Mouse (Mus musculus) liver, embryonic 13.5 days (tissue): ENCODE measurements around the gene Pigm. TPM values are rescaled to one million over a fixed set of nuclear protein-coding genes. Genes with fewer than 3 reads are reported as not detected.

Source experiments
- ATAC-seq: fragments of 200-750 bp; cut with Nextera tagmentation; 2 replicates; pipeline ENCODE4 v1.8.0; 2017; ENCODE audit warnings: low read depth, mild to moderate bottlenecking, moderate number of reproducible peaks, moderate library complexity
- DNase-seq: peaks from one replicate; pipeline ENCODE4 v3.0.0; 2022
- H3K27ac ChIP-seq: fragments of 300-500 bp; sonication (generic); 2 replicates; pipeline ENCODE4 v1.5.1; 2015; ENCODE audit warnings: moderate library complexity, mild to moderate bottlenecking, inconsistent platforms
- H3K27me3 ChIP-seq: fragments of 300-500 bp; sonication (generic); 2 replicates; pipeline ENCODE4 v1.6.1; 2015; ENCODE audit warnings: mild to moderate bottlenecking, inconsistent platforms
- H3K36me3 ChIP-seq: fragments of 300-500 bp; sonication (generic); 2 replicates; pipeline ENCODE4 v1.6.1; 2015; ENCODE audit warnings: mild to moderate bottlenecking, inconsistent platforms
- H3K4me1 ChIP-seq: fragments of 300-500 bp; sonication (generic); replicated peaks from 2 replicates; pipeline ENCODE4 v1.6.1; 2015; ENCODE audit warnings: inconsistent platforms
- H3K4me2 ChIP-seq: fragments of 300-500 bp; sonication (generic); 2 replicates; pipeline ENCODE4 v1.6.1; 2015; ENCODE audit warnings: inconsistent platforms, mild to moderate bottlenecking, moderate library complexity
- H3K4me3 ChIP-seq: fragments of 300-500 bp; sonication (generic); replicated peaks from 2 replicates; pipeline ENCODE4 v1.5.1; 2015; ENCODE audit warnings: mild to moderate bottlenecking, inconsistent platforms
- H3K9ac ChIP-seq: fragments of 300-500 bp; sonication (generic); 2 replicates; pipeline ENCODE4 v1.6.1; 2015; ENCODE audit warnings: mild to moderate bottlenecking, inconsistent platforms
- H3K9me3 ChIP-seq: fragments of 300-500 bp; sonication (generic); replicated peaks from 2 replicates; pipeline ENCODE4 v1.6.1; 2016; ENCODE audit warnings: inconsistent platforms
- WGBS: fragments of 180-500 bp; shearing (Covaris S2); methylation state at CpG from one replicate; pipeline ENCODE4 v1.1.7; 2015; ENCODE audit not compliant: insufficient replicate concordance; 5-methylcytosine and 5-hydroxymethylcytosine counted together
- polyA plus RNA-seq: library from polyadenylated mRNA; unstranded; fragments of >200 nt; fragmentation: Nextera tagmentation; extraction: Ambion mirVana; gene quantifications from 2 replicates; pipeline ENCODE4 v1.2.1, GENCODE M21; 2015

Pigm gene
- polyA plus RNA-seq, 1 experiment from 2014 or later: 2.4 TPM

DNA sequence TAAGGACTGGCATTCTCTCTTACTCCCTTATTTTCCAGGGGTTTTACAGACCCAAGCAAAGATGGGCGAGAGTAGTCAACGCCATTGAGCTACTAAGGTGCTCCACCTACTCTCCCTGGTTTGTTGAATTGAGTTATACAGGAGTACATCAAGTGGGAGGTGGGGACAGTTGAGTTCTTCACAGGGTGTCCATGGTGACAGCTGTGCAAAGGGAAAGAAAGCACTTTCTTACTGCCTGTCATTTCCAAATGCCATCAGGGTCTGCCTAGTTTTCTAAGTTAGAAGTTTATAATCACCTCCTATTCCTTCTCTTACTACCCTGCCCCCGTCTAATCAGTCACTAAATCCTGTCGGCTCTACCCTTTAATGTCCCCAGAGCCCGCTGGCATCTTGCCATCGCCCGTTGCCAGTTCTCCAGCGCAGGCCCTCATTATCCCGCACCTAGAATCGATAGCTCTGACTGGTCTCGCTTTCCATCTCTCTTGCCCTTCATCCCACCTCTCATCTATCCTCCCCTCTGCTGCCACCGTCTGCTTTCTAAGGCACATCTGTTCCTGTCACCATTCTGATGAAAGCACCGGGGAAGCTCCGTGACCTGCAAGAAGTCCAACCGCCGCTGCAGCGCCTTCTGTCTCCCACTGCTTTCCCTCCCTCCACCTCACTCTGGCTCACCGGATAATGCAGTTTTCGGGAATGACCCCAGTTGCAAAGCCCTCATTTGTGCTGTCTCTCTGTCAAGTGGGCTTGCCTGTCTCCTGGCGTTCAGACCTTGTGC is 15.6 kb downstream of the Pigm start:
- Histone ChIP-seq H3K4me2 (0 out of 2 replicates have a peak overlapping the region, but pooled peaks have one; percentile 14), H3K4me1 (no peaks in the 10 kb centered on the region), H3K36me3 (no peaks in the 10 kb centered on the region), H3K27me3 (peaks cover 18% of the 10 kb centered on the region; the same call in 1 of the 2 replicates), H3K27ac (no peak overlapping the region), H3K9ac (no peak overlapping the region), H3K9me3 (no peaks in the 10 kb centered on the region), H3K4me3 (no peak overlapping the region)
- no peak for ATAC-seq
- no peak for DNase-seq
- 44% methylated on average over 20 of the region's 20 CpGs for WGBS

DNA sequence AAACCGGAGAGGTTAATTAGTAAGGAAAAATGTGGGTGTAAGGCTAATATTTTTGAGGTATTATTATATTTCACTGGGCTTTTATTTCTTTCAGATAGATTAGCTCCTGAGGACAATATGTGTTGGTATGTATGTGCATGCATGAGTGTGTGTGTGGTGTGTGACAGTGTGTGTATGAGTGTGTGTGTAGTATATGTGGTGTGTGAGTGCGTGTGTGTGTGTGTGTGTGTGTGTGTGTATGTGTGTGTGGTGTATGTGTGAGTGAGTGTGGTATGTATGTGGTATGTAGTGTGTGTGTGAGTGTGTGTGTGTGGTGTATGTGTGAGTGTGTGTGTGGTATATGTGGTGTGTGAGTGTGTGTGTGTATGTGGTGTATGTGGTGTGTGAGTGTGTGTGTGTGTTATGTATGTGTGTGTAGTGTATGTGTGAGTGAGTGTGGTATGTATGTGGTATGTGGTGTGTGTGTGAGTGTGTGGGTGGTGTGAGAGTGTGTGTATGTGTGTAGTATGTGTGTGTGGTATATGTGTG is 16.4 kb downstream of the Pigm start:
- no peak for ATAC-seq
- no peak for DNase-seq
- 73% methylated on average over 2 of the region's 2 CpGs for WGBS

DNA sequence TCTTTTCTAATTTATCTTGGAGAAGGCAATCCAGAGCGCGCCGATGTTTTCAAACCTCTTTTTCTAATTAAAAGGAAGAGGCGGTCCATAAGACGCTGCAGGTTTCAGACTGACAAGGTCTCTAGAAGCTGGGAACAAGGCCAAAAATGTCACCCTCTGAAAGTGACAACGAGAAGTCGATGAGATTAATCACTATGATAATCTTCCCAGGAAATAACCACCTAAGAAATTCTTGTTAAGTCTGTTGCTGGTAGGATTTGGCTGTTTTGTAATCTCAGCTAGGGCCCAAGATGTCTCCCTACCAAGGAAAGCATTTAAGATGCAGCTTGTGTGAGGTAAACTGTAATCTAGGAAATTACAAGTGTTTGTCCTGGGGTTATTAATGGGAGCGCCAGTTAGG is 17.4 kb downstream of the Pigm start:
- WGBS: 61% methylated on average over 8 of the region's 8 CpGs
- peaks cover 18% of the 10 kb centered on the region; the same call in 1 of the 2 replicates for H3K27me3 ChIP-seq

More for the DNA sequence above, 16.4 kb downstream of the Pigm start:
- Histone ChIP-seq H3K27ac (no peak overlapping the region), H3K9me3 (no peaks in the 10 kb centered on the region), H3K4me1 (no peaks in the 10 kb centered on the region), H3K4me2 (no peak overlapping the region), H3K36me3 (no peaks in the 10 kb centered on the region), H3K27me3 (peaks cover 18% of the 10 kb centered on the region; the same call in 1 of the 2 replicates), H3K4me3 (no peak overlapping the region), H3K9ac (no peak overlapping the region)

DNA sequence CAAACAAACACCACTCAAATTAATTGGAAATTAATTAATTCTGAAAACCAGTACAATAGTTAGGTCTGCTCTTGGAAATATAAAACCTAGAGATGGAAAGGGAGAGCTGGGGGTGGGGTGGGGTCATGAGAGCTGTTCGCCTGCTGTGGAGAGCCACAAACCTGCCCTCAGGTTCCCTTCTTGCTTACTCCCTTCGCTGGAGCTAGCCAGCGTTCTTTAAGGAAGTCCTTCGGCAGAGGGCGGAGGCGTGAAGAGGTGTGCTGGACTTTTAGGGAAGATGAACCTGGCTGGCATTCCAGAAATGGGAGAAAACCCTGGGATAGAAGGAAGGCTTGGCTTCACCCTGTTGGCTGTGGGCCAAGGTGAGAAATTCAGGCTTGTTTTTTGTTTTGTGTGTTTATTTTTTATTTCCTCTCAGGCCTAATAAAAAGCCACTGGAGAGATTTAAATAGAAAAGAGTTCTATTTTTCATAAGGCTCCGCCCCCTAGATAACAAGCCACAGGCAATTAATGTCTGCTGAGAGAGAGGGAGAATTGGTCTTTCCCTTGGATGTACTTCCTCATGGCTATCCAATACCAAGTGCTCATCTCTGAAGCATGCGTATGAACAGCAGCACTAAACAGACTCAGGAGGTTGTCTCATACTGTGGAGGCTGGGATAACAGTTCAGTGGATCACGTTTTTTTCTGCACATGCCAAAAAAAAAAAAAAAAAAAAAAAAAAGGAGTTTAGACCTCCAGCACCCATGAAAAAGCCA is 20.8 kb downstream of the Pigm start:
- ATAC-seq: no peak
- 39% methylated on average over 9 of the region's 9 CpGs for WGBS
- DNase-seq: no peak

More for the DNA sequence above, 17.4 kb downstream of the Pigm start:
- Histone ChIP-seq H3K4me3 (no peak overlapping the region), H3K36me3 (no peaks in the 10 kb centered on the region), H3K27ac (no peak overlapping the region), H3K4me1 (no peaks in the 10 kb centered on the region), H3K9me3 (no peaks in the 10 kb centered on the region), H3K4me2 (no peak overlapping the region), H3K9ac (no peak overlapping the region)
- DNase-seq: no peak
- no peak for ATAC-seq

DNA sequence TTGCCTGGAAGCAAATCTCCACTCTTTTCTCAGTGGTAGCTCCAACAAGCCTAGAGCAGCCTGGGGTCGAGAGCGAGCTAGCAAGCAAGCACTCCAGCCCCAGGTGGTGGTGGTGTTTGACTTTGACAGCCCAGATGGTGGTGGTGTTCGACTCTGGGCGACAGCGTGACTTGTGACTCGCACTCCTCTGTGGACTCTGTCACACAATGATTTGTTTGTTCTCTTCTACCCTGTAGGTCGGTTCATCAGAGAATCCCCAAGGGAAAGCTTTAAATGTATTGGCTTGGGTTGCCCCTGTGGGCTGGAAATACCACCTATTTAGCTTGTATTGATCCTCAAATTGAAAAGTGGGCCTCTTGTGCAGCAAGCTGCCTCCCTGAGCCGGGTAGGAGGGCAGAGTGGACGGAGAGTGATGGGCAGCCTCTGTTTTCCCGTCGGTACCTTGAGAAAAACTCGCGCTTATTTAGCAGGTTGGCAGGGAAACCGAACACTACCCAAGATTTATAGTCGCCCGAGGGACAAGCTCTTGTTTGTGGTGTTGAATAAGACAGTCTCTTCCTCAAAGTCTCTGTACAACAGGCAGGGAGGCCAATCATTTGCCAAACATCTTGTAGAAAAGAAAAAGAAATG is 29.8 kb downstream of the Pigm start:
- Histone ChIP-seq H3K4me1 (no peaks in the 10 kb centered on the region), H3K9me3 (no peaks in the 10 kb centered on the region), H3K9ac (no peak overlapping the region), H3K27me3 (no peaks in the 10 kb centered on the region), H3K4me2 (no peak overlapping the region), H3K4me3 (no peak overlapping the region), H3K27ac (no peak overlapping the region), H3K36me3 (no peaks in the 10 kb centered on the region)
- ATAC-seq (no peak), DNase-seq (no peak)
- WGBS: 46% methylated on average over 16 of the region's 16 CpGs

More for the DNA sequence above, 20.8 kb downstream of the Pigm start:
- H3K27me3 ChIP-seq: peaks cover 8% of the 10 kb centered on the region; the same call in 1 of the 2 replicates
- H3K4me3 ChIP-seq: no peak overlapping the region
- no peaks in the 10 kb centered on the region for H3K9me3 ChIP-seq
- H3K4me2 ChIP-seq: no peak overlapping the region
- H3K27ac ChIP-seq: no peak overlapping the region
- no peaks in the 10 kb centered on the region for H3K4me1 ChIP-seq
- no peak overlapping the region for H3K9ac ChIP-seq
- H3K36me3 ChIP-seq: no peaks in the 10 kb centered on the region

DNA sequence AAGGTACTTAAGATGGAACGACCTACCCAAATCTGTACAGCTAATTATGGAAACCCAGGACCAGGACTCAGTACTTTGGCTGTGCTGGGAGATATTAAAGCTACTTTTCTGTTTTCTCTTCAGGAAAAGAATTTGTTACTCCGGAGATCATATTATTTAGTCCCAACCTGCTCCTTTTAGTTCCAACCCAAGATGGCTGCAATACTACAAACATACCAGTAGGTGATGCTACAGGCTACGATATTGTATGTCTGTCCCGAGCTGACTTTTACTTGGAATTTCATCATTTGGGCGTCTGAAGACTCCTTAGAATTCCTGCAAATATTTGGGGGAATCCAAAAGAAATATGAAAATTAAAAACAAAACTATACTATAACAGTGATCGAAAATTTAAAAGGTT is 32.6 kb downstream of the Pigm start:
- Histone ChIP-seq H3K4me3 (no peak overlapping the region), H3K27me3 (no peaks in the 10 kb centered on the region), H3K27ac (no peak overlapping the region), H3K4me2 (no peak overlapping the region), H3K4me1 (no peaks in the 10 kb centered on the region), H3K9ac (no peak overlapping the region), H3K9me3 (no peaks in the 10 kb centered on the region), H3K36me3 (no peaks in the 10 kb centered on the region)
- 7% methylated on average over 6 of the region's 6 CpGs for WGBS
- DNase-seq (no peak), ATAC-seq (no peak)

DNA sequence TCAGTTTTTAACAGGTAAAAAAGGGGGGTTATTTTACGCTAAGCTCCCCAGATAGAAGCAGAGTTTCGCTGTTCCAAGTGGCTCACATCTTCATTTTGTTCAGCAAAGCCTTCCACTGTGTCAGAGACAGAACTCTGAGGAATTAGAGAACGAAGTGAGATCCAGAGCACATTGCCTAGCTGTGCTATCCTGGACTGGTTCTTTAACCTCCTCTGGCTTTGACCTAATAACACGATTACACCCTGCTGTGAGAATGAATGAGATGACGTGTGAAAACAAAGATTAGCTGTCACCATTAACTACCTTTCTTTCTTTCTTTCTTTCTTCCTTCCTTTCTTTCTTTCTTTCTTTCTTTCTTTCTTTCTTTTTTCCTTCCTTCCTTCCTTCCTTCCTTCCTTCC is 33.1 kb downstream of the Pigm start:
- DNase-seq (no peak), ATAC-seq (no peak)
- H3K4me1 ChIP-seq: no peaks in the 10 kb centered on the region

DNA sequence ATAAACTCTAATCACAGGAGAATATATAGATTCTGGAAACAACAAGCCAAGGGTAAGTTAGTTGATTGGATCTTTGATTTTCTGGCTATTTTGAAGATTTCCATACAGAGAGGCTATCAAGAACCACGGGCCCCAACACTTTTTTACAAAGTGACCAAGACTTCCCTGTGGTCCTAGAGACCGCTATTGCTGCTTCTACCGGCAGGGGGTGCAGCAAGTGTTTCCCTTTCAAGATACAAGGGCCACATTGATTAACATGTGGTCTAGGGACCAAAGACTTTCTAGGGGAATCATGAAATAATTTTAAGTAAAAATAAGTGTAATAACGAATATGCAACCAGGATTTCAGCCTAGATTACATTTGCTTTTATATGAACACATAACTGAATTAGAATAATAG is 34.5 kb downstream of the Pigm start:
- no peak for ATAC-seq
- no peak for DNase-seq

More for the DNA sequence above, 33.1 kb downstream of the Pigm start:
- Histone ChIP-seq H3K9ac (no peak overlapping the region), H3K9me3 (no peaks in the 10 kb centered on the region), H3K4me3 (no peak overlapping the region), H3K27ac (no peak overlapping the region), H3K27me3 (no peaks in the 10 kb centered on the region), H3K4me2 (no peak overlapping the region), H3K36me3 (no peaks in the 10 kb centered on the region)
- WGBS: 9% methylated on average over 5 of the region's 5 CpGs

DNA sequence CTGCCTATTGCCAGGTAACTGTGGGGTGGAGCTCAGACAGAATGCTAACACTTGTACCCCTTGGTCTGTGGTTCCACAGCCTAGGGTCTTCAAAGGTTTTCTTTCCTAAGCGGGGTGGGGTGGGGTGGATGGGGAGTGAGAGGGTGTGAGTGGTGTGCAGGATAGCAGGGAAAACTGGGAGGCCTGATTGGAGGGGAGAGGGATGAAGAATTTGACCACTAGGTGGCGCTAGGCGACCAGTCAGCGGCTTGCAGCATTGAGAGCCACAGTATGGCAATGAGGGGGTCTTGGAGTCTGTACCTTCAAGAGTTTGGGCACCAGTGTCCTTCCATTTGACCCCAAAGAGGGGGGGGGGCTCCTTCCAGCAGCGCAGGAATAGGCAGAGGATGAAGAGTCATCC is 35.9 kb downstream of the Pigm start:
- H3K4me2 ChIP-seq: no peak overlapping the region
- 0% methylated on average over 5 of the region's 5 CpGs for WGBS

More for the DNA sequence above, 34.5 kb downstream of the Pigm start:
- Histone ChIP-seq H3K4me1 (no peaks in the 10 kb centered on the region), H3K9me3 (no peaks in the 10 kb centered on the region), H3K9ac (no peak overlapping the region), H3K4me2 (no peak overlapping the region), H3K27ac (no peak overlapping the region), H3K36me3 (no peaks in the 10 kb centered on the region), H3K4me3 (no peak overlapping the region), H3K27me3 (no peaks in the 10 kb centered on the region)
- WGBS: 2% methylated on average over 4 of the region's 4 CpGs

DNA sequence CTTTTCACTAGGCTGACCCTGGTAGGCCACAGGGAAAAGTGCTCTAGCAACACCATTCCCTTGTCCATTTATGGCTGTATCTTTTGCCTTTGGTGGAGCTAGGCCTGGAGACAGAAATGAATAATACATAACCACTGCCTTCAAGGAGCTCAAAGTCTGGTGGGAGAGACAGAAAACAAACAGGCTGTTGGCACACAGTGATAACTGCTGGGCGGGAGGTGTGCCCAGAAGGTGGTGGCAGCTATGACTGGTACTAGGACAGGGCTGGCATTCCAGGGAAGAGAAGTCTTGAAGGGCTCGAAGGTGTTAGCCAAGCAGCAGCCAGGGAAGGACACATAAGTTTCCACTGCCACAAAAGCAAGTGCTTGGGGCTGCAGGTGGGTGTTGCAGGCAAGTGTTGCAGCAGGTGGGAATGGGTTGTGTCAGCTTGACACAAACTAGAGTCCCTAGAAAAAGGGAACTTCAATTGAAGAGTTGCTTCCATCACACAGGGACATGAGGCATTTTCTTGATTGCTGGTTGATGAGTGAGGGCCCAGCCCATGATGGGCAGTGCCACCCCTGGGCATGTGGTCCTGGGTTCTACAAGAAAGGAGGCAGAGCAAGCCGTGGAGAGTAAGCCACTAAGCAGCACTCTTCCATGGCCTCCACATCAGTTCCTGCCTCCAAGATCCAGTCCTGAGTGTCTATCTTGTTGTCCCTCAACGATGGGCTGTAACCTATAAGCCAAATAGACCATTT is 37.3 kb downstream of the Pigm start:
- Histone ChIP-seq H3K9me3 (no peaks in the 10 kb centered on the region), H3K4me2 (no peak overlapping the region), H3K27ac (no peak overlapping the region), H3K9ac (no peak overlapping the region), H3K27me3 (no peaks in the 10 kb centered on the region), H3K36me3 (no peaks in the 10 kb centered on the region), H3K4me3 (no peak overlapping the region), H3K4me1 (no peaks in the 10 kb centered on the region)
- ATAC-seq (no peak), DNase-seq (no peak)
- WGBS: 51% methylated on average over 4 of the region's 4 CpGs

More for the DNA sequence above, 35.9 kb downstream of the Pigm start:
- no peaks in the 10 kb centered on the region for H3K27me3 ChIP-seq
- H3K36me3 ChIP-seq: no peaks in the 10 kb centered on the region
- H3K9me3 ChIP-seq: no peaks in the 10 kb centered on the region
- no peak overlapping the region for H3K4me3 ChIP-seq
- no peak for DNase-seq
- no peak overlapping the region for H3K9ac ChIP-seq
- no peak for ATAC-seq
- H3K27ac ChIP-seq: no peak overlapping the region
- H3K4me1 ChIP-seq: no peaks in the 10 kb centered on the region

DNA sequence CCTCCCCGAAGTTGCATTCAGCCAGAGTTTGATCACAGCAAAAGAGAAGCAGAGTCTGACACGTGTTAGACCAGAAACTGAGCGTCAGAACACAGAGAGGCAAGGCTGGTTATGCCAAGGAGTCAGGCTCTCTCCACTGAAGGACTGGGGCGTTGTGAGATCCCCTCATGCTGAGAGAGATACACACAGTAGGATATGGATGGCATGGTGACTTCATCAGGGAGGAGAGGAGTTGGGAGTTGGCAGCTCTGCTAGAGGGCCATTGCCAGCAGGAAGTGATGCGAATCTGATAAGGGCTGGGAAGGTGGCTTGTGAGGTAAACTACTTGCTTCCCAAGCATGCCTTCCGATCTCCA is 37.9 kb downstream of the Pigm start:
- no peak for DNase-seq
- no peaks in the 10 kb centered on the region for H3K4me1 ChIP-seq
- no peaks in the 10 kb centered on the region for H3K9me3 ChIP-seq
- H3K4me3 ChIP-seq: no peak overlapping the region
- H3K4me2 ChIP-seq: no peak overlapping the region
- H3K27me3 ChIP-seq: no peaks in the 10 kb centered on the region
- no peak for ATAC-seq
- WGBS: 62% methylated on average over 6 of the region's 6 CpGs
- no peak overlapping the region for H3K27ac ChIP-seq
- H3K36me3 ChIP-seq: no peaks in the 10 kb centered on the region
- no peak overlapping the region for H3K9ac ChIP-seq
